Mouse (Mus musculus) liver, embryonic 15.5 days (tissue): ENCODE results near the gene Tas2r121. TPM values are rescaled to one million over a fixed set of nuclear protein-coding genes. Genes with fewer than 3 reads are reported as not detected.
"Not testable (repeated sequence)": the region's sequence is repeated elsewhere in the genome, so short reads cannot be mapped to it uniquely, and the experiment has no call there.

ENCODE experiments used
- ATAC-seq: fragments of 200-750 bp; cut with Nextera tagmentation; 2 replicates; pipeline ENCODE4 v1.8.0; 2017; ENCODE audit warnings: moderate number of reproducible peaks, mild to moderate bottlenecking, moderate library complexity; ENCODE audit not compliant: insufficient read depth
- H3K27ac ChIP-seq: fragments of 300-500 bp; sonication (generic); replicated peaks from 2 replicates; pipeline ENCODE4 v1.5.1; 2015; ENCODE audit warnings: mild to moderate bottlenecking, inconsistent platforms
- H3K27me3 ChIP-seq: fragments of 300-500 bp; sonication (generic); 2 replicates; pipeline ENCODE4 v1.6.1; 2015; ENCODE audit warnings: mild to moderate bottlenecking, inconsistent platforms
- H3K36me3 ChIP-seq: fragments of 300-500 bp; sonication (generic); replicated peaks from 2 replicates; pipeline ENCODE4 v1.6.1; 2015; ENCODE audit warnings: moderate library complexity, mild to moderate bottlenecking, inconsistent platforms
- H3K4me1 ChIP-seq: fragments of 300-500 bp; sonication (generic); replicated peaks from 2 replicates; pipeline ENCODE4 v1.6.1; 2015; ENCODE audit warnings: inconsistent platforms
- H3K4me2 ChIP-seq: fragments of 300-500 bp; sonication (generic); 2 replicates; pipeline ENCODE4 v1.6.1; 2015; ENCODE audit warnings: moderate library complexity, mild to moderate bottlenecking, inconsistent platforms
- H3K4me3 ChIP-seq: fragments of 300-500 bp; sonication (generic); replicated peaks from 2 replicates; pipeline ENCODE4 v1.5.1; 2015; ENCODE audit warnings: mild to moderate bottlenecking, inconsistent platforms
- H3K9ac ChIP-seq: fragments of 300-500 bp; sonication (generic); 2 replicates; pipeline ENCODE4 v1.6.1; 2015; ENCODE audit warnings: moderate library complexity, mild to moderate bottlenecking, inconsistent platforms
- H3K9me3 ChIP-seq: fragments of 300-500 bp; sonication (generic); replicated peaks from 2 replicates; pipeline ENCODE4 v1.6.1; 2016; ENCODE audit warnings: inconsistent platforms
- WGBS: fragments of 180-500 bp; shearing (Covaris S2); methylation state at CpG from one replicate; pipeline ENCODE4 v1.1.7; 2015; ENCODE audit warnings: mixed read lengths; ENCODE audit not compliant: insufficient replicate concordance; 5-methylcytosine and 5-hydroxymethylcytosine counted together
- polyA plus RNA-seq: library from polyadenylated mRNA; unstranded; fragments of >200 nt; fragmentation: Nextera tagmentation; extraction: Ambion mirVana; gene quantifications from 2 replicates; pipeline ENCODE4 v1.2.1, GENCODE M21; 2015

Tas2r121 gene
- polyA plus RNA-seq, result not detected in 2 replicates

- H3K9me3 ChIP-seq, result no peaks in the 10 kb centered on the region
- no peak within 1 kb of the TSS for H3K4me2 ChIP-seq
- WGBS, result 42% methylated on average over 1 of the region's 1 CpGs
- H3K9ac ChIP-seq, result no peak within 1 kb of the TSS
- no peaks in the 10 kb centered on the region for H3K4me1 ChIP-seq
- no peaks in the 10 kb centered on the region for H3K27me3 ChIP-seq
- no peak within 1 kb of the TSS for H3K4me3 ChIP-seq
- no peaks in the 10 kb centered on the region for H3K36me3 ChIP-seq
- ATAC-seq, result no peak
- H3K27ac ChIP-seq, result no peak within 1 kb of the TSS
Measured at GRCm38 (mm10) chr6:132700907-132701306, at the start of gene Tas2r121. Gene Tas2r121, minus strand, starts transcription at chr6:132701007.

- H3K4me3 ChIP-seq, result no peak overlapping the region
Measured at GRCm38 (mm10) chr6:132750206-132750605, 49.4 kb upstream of the Tas2r121 start.

GRCm38 (mm10) chr6:132737935-132738334 lies 37.1 kb upstream of the Tas2r121 start, which contains the start of gene Tas2r115:
Gene Tas2r115, minus strand, starts transcription at chr6:132738035.
- H3K4me1 ChIP-seq, result no peaks in the 10 kb centered on the region
- H3K27ac ChIP-seq, result no peak within 1 kb of the TSS
- no peaks in the 10 kb centered on the region for H3K36me3 ChIP-seq
- H3K27me3 ChIP-seq, result no peaks in the 10 kb centered on the region
- H3K4me2 ChIP-seq, result no peak within 1 kb of the TSS
- H3K4me3 ChIP-seq, result no peak within 1 kb of the TSS
- H3K9ac ChIP-seq, result no peak within 1 kb of the TSS
- ATAC-seq, result no peak
- 59% methylated on average over 2 of the region's 2 CpGs for WGBS
- no peaks in the 10 kb centered on the region for H3K9me3 ChIP-seq

More at GRCm38 (mm10) chr6:132750206-132750605, 49.4 kb upstream of the Tas2r121 start:
- Histone ChIP-seq H3K9ac (no peak overlapping the region), H3K4me2 (no peak overlapping the region), H3K4me1 (no peaks in the 10 kb centered on the region), H3K27ac (no peak overlapping the region), H3K9me3 (no peaks in the 10 kb centered on the region), H3K27me3 (no peaks in the 10 kb centered on the region), H3K36me3 (no peaks in the 10 kb centered on the region)
- ATAC-seq, result no peak
- 55% methylated on average over 2 of the region's 2 CpGs for WGBS

GRCm38 (mm10) chr6:132711828-132712227 lies 11.0 kb upstream of the Tas2r121 start, which contains the start of gene Tas2r122:
Gene Tas2r122, minus strand, starts transcription at chr6:132711928.
- H3K27ac ChIP-seq, result no peak within 1 kb of the TSS

GRCm38 (mm10) chr6:132691596-132691995 lies 9.2 kb downstream of the Tas2r121 start:
- H3K36me3 ChIP-seq, H3K27ac ChIP-seq, H3K9me3 ChIP-seq, ATAC-seq, H3K27me3 ChIP-seq, H3K9ac ChIP-seq, H3K4me3 ChIP-seq, H3K4me1 ChIP-seq, H3K4me2 ChIP-seq: not testable (repeated sequence)
- WGBS, result 53% methylated on average over 7 of the region's 7 CpGs

More at GRCm38 (mm10) chr6:132711828-132712227, 11.0 kb upstream of the Tas2r121 start, which contains the start of gene Tas2r122:
- H3K9me3 ChIP-seq, result no peaks in the 10 kb centered on the region
- ATAC-seq, result no peak
- H3K4me3 ChIP-seq, result no peak within 1 kb of the TSS
- H3K36me3 ChIP-seq, result no peaks in the 10 kb centered on the region
- 58% methylated on average over 3 of the region's 3 CpGs for WGBS
- no peaks in the 10 kb centered on the region for H3K27me3 ChIP-seq
- H3K4me2 ChIP-seq, result no peak within 1 kb of the TSS
- H3K4me1 ChIP-seq, result no peaks in the 10 kb centered on the region
- no peak within 1 kb of the TSS for H3K9ac ChIP-seq

- no peaks in the 10 kb centered on the region for H3K4me1 ChIP-seq
- no peaks in the 10 kb centered on the region for H3K27me3 ChIP-seq
- no peak for ATAC-seq
- no peak within 1 kb of the TSS for H3K4me2 ChIP-seq
- H3K9me3 ChIP-seq, result no peaks in the 10 kb centered on the region
- H3K27ac ChIP-seq, result no peak within 1 kb of the TSS
- no peaks in the 10 kb centered on the region for H3K36me3 ChIP-seq
- H3K9ac ChIP-seq, result no peak within 1 kb of the TSS
- no peak within 1 kb of the TSS for H3K4me3 ChIP-seq
Measured at GRCm38 (mm10) chr6:132656653-132657052, 44.2 kb downstream of the Tas2r121 start, which contains the start of gene Tas2r120. Gene Tas2r120, plus strand, starts transcription at chr6:132656953.

- no peak for ATAC-seq
- WGBS, result 63% methylated on average over 1 of the region's 1 CpGs
Measured at GRCm38 (mm10) chr6:132651426-132651825, 49.4 kb downstream of the Tas2r121 start, which contains the start of gene A630073D07Rik. Gene A630073D07Rik, minus strand, starts transcription at chr6:132651526.

More at GRCm38 (mm10) chr6:132651426-132651825, 49.4 kb downstream of the Tas2r121 start, which contains the start of gene A630073D07Rik:
- Histone ChIP-seq H3K4me2 (no peak within 1 kb of the TSS), H3K27ac (no peak within 1 kb of the TSS), H3K4me1 (no peaks in the 10 kb centered on the region), H3K9me3 (no peaks in the 10 kb centered on the region), H3K9ac (no peak within 1 kb of the TSS), H3K27me3 (no peaks in the 10 kb centered on the region), H3K36me3 (no peaks in the 10 kb centered on the region), H3K4me3 (no peak within 1 kb of the TSS)

Other genes starting within 250 kb of the Tas2r121 start
- not detected in 2 replicates for gene Prh1, start 131.2 kb downstream of the Tas2r121 start, polyA plus RNA-seq
- gene Prp2, start 105.1 kb downstream of the Tas2r121 start, polyA plus RNA-seq, result not detected in 2 replicates
- not detected in 2 replicates for gene A630073D07Rik, start 49.5 kb downstream of the Tas2r121 start, polyA plus RNA-seq
- gene Tas2r120, start 44.1 kb downstream of the Tas2r121 start, polyA plus RNA-seq, result not detected in 2 replicates
- not detected in 2 replicates for gene Tas2r122, start 10.9 kb upstream of the Tas2r121 start, polyA plus RNA-seq
- not detected in 2 replicates for gene Tas2r115, start 37.0 kb upstream of the Tas2r121 start, polyA plus RNA-seq
- not detected in 2 replicates for gene Tas2r124, start 53.7 kb upstream of the Tas2r121 start, polyA plus RNA-seq
- gene Tas2r102, start 61.1 kb upstream of the Tas2r121 start, polyA plus RNA-seq, result not detected in 2 replicates
- not detected in 2 replicates for gene Tas2r136, start 77.2 kb upstream of the Tas2r121 start, polyA plus RNA-seq
- not detected in 2 replicates for gene Tas2r117, start 101.8 kb upstream of the Tas2r121 start, polyA plus RNA-seq
- gene Tas2r123, start 146.1 kb upstream of the Tas2r121 start, polyA plus RNA-seq, result not detected in 2 replicates
- gene Tas2r116, start 154.4 kb upstream of the Tas2r121 start, polyA plus RNA-seq, result not detected in 2 replicates
- gene Tas2r110, start 167.0 kb upstream of the Tas2r121 start, polyA plus RNA-seq, result not detected in 2 replicates
- gene Tas2r113, start 192.0 kb upstream of the Tas2r121 start, polyA plus RNA-seq, result not detected in 2 replicates
- not detected in 2 replicates for gene Tas2r125, start 208.6 kb upstream of the Tas2r121 start, polyA plus RNA-seq